Mouse (Mus musculus) urinary bladder, postnatal 0 days (tissue): ENCODE measurements around the gene Fam213b. TPM values are rescaled to one million over a fixed set of nuclear protein-coding genes. Genes with fewer than 3 reads are reported as not detected.

ENCODE experiments used
- polyA plus RNA-seq: library from polyadenylated mRNA; unstranded; fragments of >200 nt; fragmentation: Nextera tagmentation; extraction: Ambion mirVana; gene quantifications from 2 replicates; pipeline ENCODE4 v1.2.1, GENCODE M21; 2015

The Fam213b gene
- 27.3 and 29.2 TPM in 2 replicates for polyA plus RNA-seq

GRCm38 (mm10) chr4:154898506-154899446 is at the start of gene Fam213b:
Fam213b (minus strand) TSS chr4:154899135.

GRCm38 (mm10) chr4:154928395-154929087 is 29.6 kb upstream of the Fam213b start, which contains the start of gene Tnfrsf14:
Tnfrsf14 (minus strand) TSS chr4:154928563.

GRCm38 (mm10) chr4:154869440-154869839 is 29.5 kb downstream of the Fam213b start, which contains the start of gene Mmel1:
Mmel1 (plus strand) TSS chr4:154869585.

Other genes with a start within 250 kb of the Fam213b start
- gene Actrt2, start 231.3 kb downstream of the Fam213b start, polyA plus RNA-seq: not detected in 2 replicates
- 0.05 and 0.06 TPM in 2 replicates for gene Ttc34, start 61.7 kb downstream of the Fam213b start, polyA plus RNA-seq
- 0.07 TPM in 1 of 2 replicates, not detected in the other for gene Mmel1, start 29.6 kb downstream of the Fam213b start, polyA plus RNA-seq
- 2.7 and 2.8 TPM in 2 replicates for gene Tnfrsf14, start 29.4 kb upstream of the Fam213b start, polyA plus RNA-seq
- not detected in 2 replicates for gene Hes5, start 61.8 kb upstream of the Fam213b start, polyA plus RNA-seq
- gene Pank4, start 65.0 kb upstream of the Fam213b start, polyA plus RNA-seq: 18.8 and 19.7 TPM in 2 replicates
- gene Plch2, start 157.6 kb upstream of the Fam213b start, polyA plus RNA-seq: 15.7 and 17.5 TPM in 2 replicates
- gene Pex10, start 167.9 kb upstream of the Fam213b start, polyA plus RNA-seq: 9.8 and 10.3 TPM in 2 replicates
- gene Rer1, start 187.2 kb upstream of the Fam213b start, polyA plus RNA-seq: 165 and 183 TPM in 2 replicates
- gene Morn1, start 187.4 kb upstream of the Fam213b start, polyA plus RNA-seq: 2.7 and 3.5 TPM in 2 replicates